Mouse (Mus musculus) hindbrain, embryonic 14.5 days (tissue): ENCODE measurements around the gene Cd34. TPM values are rescaled to one million over a fixed set of nuclear protein-coding genes. Genes with fewer than 3 reads are reported as not detected.

Experiments
- ATAC-seq: fragments of 200-750 bp; cut with Nextera tagmentation; 2 replicates; pipeline ENCODE4 v1.8.0; 2017; ENCODE audit warnings: moderate number of reproducible peaks, mild to moderate bottlenecking, moderate TSS enrichment, moderate library complexity; ENCODE audit not compliant: low FRiP score
- DNase-seq: peaks from one replicate; pipeline ENCODE4 v3.0.0-alpha.2; 2015; ENCODE audit warnings: low spot score
- H3K27ac ChIP-seq: fragments of 300-500 bp; sonication (generic); 2 replicates; pipeline ENCODE4 v1.5.1; 2014; ENCODE audit warnings: mild to moderate bottlenecking, moderate library complexity
- H3K27me3 ChIP-seq: fragments of 300-500 bp; sonication (generic); 2 replicates; pipeline ENCODE4 v1.6.1; 2014; ENCODE audit warnings: mild to moderate bottlenecking, low read length, mixed read lengths; ENCODE audit not compliant: control insufficient read depth, insufficient read depth
- H3K36me3 ChIP-seq: fragments of 300-500 bp; sonication (generic); replicated peaks from 2 replicates; pipeline ENCODE4 v1.6.1; 2014; ENCODE audit not compliant: control insufficient read depth, insufficient read depth
- H3K4me1 ChIP-seq: fragments of 300-500 bp; sonication (generic); replicated peaks from 2 replicates; pipeline ENCODE4 v1.6.1; 2014; ENCODE audit warnings: antibody characterized with exemption, low read length, mixed read lengths; ENCODE audit not compliant: control insufficient read depth, insufficient read depth
- H3K4me2 ChIP-seq: fragments of 300-500 bp; sonication (generic); replicated peaks from 2 replicates; pipeline ENCODE4 v1.6.1; 2014; ENCODE audit warnings: mild to moderate bottlenecking, moderate library complexity
- H3K4me3 ChIP-seq: fragments of 300-500 bp; sonication (generic); replicated peaks from 2 replicates; pipeline ENCODE4 v1.5.1; 2014; ENCODE audit warnings: mild to moderate bottlenecking, low read length
- H3K9ac ChIP-seq: fragments of 300-500 bp; sonication (generic); 2 replicates; pipeline ENCODE4 v1.6.1; 2014
- H3K9me3 ChIP-seq: fragments of 300-500 bp; sonication (generic); 2 replicates; pipeline ENCODE4 v1.6.1; 2016; ENCODE audit warnings: low read length; ENCODE audit not compliant: control insufficient read depth
- WGBS: fragments of 180-500 bp; shearing (Covaris S2); extraction: QIAGEN DNeasy Blood & Tissue Kit; methylation state at CpG from one replicate; pipeline ENCODE4 v1.1.7; 2014; 5-methylcytosine and 5-hydroxymethylcytosine counted together
- polyA plus RNA-seq: library from polyadenylated mRNA; unstranded; fragments of >200 nt; fragmentation: Nextera tagmentation; extraction: Ambion mirVana; gene quantifications from 2 replicates; pipeline ENCODE4 v1.2.1, GENCODE M21; 2014

The Cd34 gene
- polyA plus RNA-seq, 1 experiment from 2014 or later: 38.6 TPM

- Histone ChIP-seq H3K4me1 (no peaks in the 10 kb centered on the region), H3K27ac (no peak overlapping the region), H3K4me3 (no peak overlapping the region), H3K4me2 (no peak overlapping the region), H3K9ac (no peak overlapping the region), H3K36me3 (no peaks in the 10 kb centered on the region), H3K9me3 (no peaks in the 10 kb centered on the region), H3K27me3 (no peaks in the 10 kb centered on the region)
- ATAC-seq: no peak
- DNase-seq: no peak
Observed at GRCm38 (mm10) chr1:194954694-194955093, 16.1 kb downstream of the Cd34 start.

GRCm38 (mm10) chr1:194955749-194956148, 17.1 kb downstream of the Cd34 start:
- DNase-seq (no peak), ATAC-seq (no peak)
- Histone ChIP-seq H3K36me3 (no peaks in the 10 kb centered on the region), H3K27ac (no peak overlapping the region), H3K27me3 (no peaks in the 10 kb centered on the region), H3K9ac (no peak overlapping the region), H3K9me3 (no peaks in the 10 kb centered on the region), H3K4me2 (no peak overlapping the region), H3K4me3 (no peak overlapping the region), H3K4me1 (no peaks in the 10 kb centered on the region)
- WGBS: 44% methylated on average over 2 of the region's 2 CpGs

GRCm38 (mm10) chr1:194957021-194957420, 18.4 kb downstream of the Cd34 start:
- Histone ChIP-seq H3K27ac (no peak overlapping the region), H3K4me3 (no peak overlapping the region), H3K27me3 (no peaks in the 10 kb centered on the region), H3K4me1 (no peaks in the 10 kb centered on the region), H3K9ac (no peak overlapping the region), H3K9me3 (no peaks in the 10 kb centered on the region), H3K4me2 (no peak overlapping the region), H3K36me3 (no peaks in the 10 kb centered on the region)
- DNase-seq: no peak
- no peak for ATAC-seq
- 89% methylated on average over 2 of the region's 2 CpGs for WGBS

- WGBS: 32% methylated on average over 5 of the region's 5 CpGs
Observed at GRCm38 (mm10) chr1:194962181-194962580, 23.6 kb downstream of the Cd34 start.

GRCm38 (mm10) chr1:194962712-194963111, 24.1 kb downstream of the Cd34 start:
- H3K9me3 ChIP-seq: no peaks in the 10 kb centered on the region
- no peak overlapping the region for H3K9ac ChIP-seq
- no peaks in the 10 kb centered on the region for H3K27me3 ChIP-seq
- no peak overlapping the region for H3K4me2 ChIP-seq
- H3K27ac ChIP-seq: no peak overlapping the region
- no peak overlapping the region for H3K4me3 ChIP-seq
- no peak for ATAC-seq
- H3K36me3 ChIP-seq: no peaks in the 10 kb centered on the region
- no peaks in the 10 kb centered on the region for H3K4me1 ChIP-seq
- DNase-seq: no peak

More at GRCm38 (mm10) chr1:194962181-194962580, 23.6 kb downstream of the Cd34 start:
- Histone ChIP-seq H3K27me3 (no peaks in the 10 kb centered on the region), H3K4me2 (no peak overlapping the region), H3K27ac (no peak overlapping the region), H3K9ac (no peak overlapping the region), H3K9me3 (no peaks in the 10 kb centered on the region), H3K4me1 (no peaks in the 10 kb centered on the region), H3K4me3 (no peak overlapping the region), H3K36me3 (no peaks in the 10 kb centered on the region)
- ATAC-seq (peak; percentile 65), DNase-seq (peak; percentile 84)

GRCm38 (mm10) chr1:194971980-194972379, 33.4 kb downstream of the Cd34 start:
- Histone ChIP-seq H3K9me3 (no peaks in the 10 kb centered on the region), H3K9ac (no peak overlapping the region), H3K27me3 (no peaks in the 10 kb centered on the region), H3K27ac (no peak overlapping the region), H3K4me2 (no peak overlapping the region), H3K4me1 (no peaks in the 10 kb centered on the region), H3K36me3 (no peaks in the 10 kb centered on the region), H3K4me3 (no peak overlapping the region)
- DNase-seq: no peak
- no peak for ATAC-seq
- 90% methylated on average over 4 of the region's 4 CpGs for whole genome bisulfite sequencing

- 0% methylated on average over 36 of the region's 42 CpGs for WGBS
- peak overlapping the region; percentile 67 for H3K4me3 ChIP-seq
- ATAC-seq (peak; percentile 89), DNase-seq (peak; percentile 89)
- peak overlapping the region; percentile 75 for H3K9ac ChIP-seq
- no peaks in the 10 kb centered on the region for H3K27me3 ChIP-seq
- H3K36me3 ChIP-seq: no peaks in the 10 kb centered on the region
- H3K27ac ChIP-seq: peak overlapping the region; percentile 78
- peak overlapping the region; percentile 77 for H3K4me2 ChIP-seq
- H3K9me3 ChIP-seq: no peaks in the 10 kb centered on the region
- peaks cover 15% of the 10 kb centered on the region for H3K4me1 ChIP-seq
Observed at GRCm38 (mm10) chr1:194976164-194976516, 37.5 kb downstream of the Cd34 start.

GRCm38 (mm10) chr1:194976517-194977370, 38.1 kb downstream of the Cd34 start:
- 2% methylated on average over 43 of the region's 44 CpGs for WGBS
- peak overlapping the region; percentile 77 for H3K4me2 ChIP-seq
- ATAC-seq: peak; percentile 90
- peak overlapping the region; percentile 75 for H3K9ac ChIP-seq
- H3K4me3 ChIP-seq: peak overlapping the region; percentile 67
- no peaks in the 10 kb centered on the region for H3K27me3 ChIP-seq
- no peaks in the 10 kb centered on the region for H3K36me3 ChIP-seq
- H3K9me3 ChIP-seq: no peaks in the 10 kb centered on the region
- peaks cover 15% of the 10 kb centered on the region for H3K4me1 ChIP-seq
- H3K27ac ChIP-seq: peak overlapping the region; percentile 78
- peak; percentile 58 for DNase-seq

GRCm38 (mm10) chr1:194977371-194977761, 38.7 kb downstream of the Cd34 start:
- no peak for DNase-seq
- no peaks in the 10 kb centered on the region for H3K36me3 ChIP-seq
- ATAC-seq: no peak
- peak overlapping the region; percentile 67 for H3K4me3 ChIP-seq
- H3K9me3 ChIP-seq: no peaks in the 10 kb centered on the region
- H3K4me2 ChIP-seq: peak overlapping the region; percentile 77
- H3K27me3 ChIP-seq: no peaks in the 10 kb centered on the region
- peaks cover 15% of the 10 kb centered on the region for H3K4me1 ChIP-seq
- 10% methylated on average over 1 of the region's 1 CpGs for WGBS
- peak overlapping the region; percentile 75; the same call in 1 of the 2 replicates for H3K9ac ChIP-seq
- H3K27ac ChIP-seq: no peak overlapping the region
